Mouse (Mus musculus): ENCODE data around the gene Hace1. TPM values are rescaled to one million over a fixed set of nuclear protein-coding genes. Genes with fewer than 3 reads are reported as not detected.

Gene Hace1
- 39.1 TPM for total RNA-seq (2023)

DNA sequence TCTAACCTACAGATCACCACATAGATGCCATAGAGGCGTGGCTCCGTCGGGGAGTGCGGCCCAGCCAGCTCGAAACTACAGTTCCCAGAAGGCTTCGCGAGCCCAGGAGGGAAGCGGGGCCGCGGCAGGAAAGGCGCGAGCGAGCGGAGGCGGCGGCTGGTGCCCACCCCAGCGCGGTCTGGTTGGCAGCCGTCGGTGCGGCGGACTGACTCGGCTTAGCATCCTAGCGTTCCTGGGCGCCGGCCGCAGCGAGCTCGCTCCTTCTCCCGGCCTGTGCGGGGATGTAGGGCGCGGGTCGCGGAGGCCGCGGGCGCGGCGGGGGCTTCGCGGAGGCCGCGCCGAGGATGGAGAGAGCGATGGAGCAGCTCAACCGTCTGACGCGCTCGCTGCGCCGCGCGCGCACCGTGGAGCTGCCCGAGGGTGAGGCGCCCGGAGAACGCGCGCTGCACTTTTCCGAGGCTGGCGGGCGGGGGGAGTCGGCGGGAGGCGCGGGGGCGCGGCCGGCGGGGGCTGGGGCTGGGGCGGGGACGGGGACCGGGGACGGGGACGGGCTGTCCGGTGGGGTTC is at the start of gene Hace1:
Gene Hace1, plus strand, starts transcription at position 99 of the 567 bp plus-strand sequence.

Other genes starting within 250 kb of the Hace1 start
- not detected for gene Bves, start 242.1 kb upstream of the Hace1 start, total RNA-seq (2023)
- gene Lin28b, start 91.4 kb upstream of the Hace1 start, total RNA-seq (2023), result not detected

All from CD4-positive naive resting alpha-beta T cell, adult 57 days (primary cell).